Mouse (Mus musculus): ENCODE results near the gene Dpyd. TPM values are rescaled to one million over a fixed set of nuclear protein-coding genes. Genes with fewer than 3 reads are reported as not detected.

Dpyd gene
- polyA plus RNA-seq, 1 experiment from 2014 or later: 37.3 TPM

GRCm38 (mm10) chr3:118850613-118851527 lies 288.9 kb downstream of the Dpyd start:
- Histone ChIP-seq H3K27me3 (replicated peaks; ENCODE audit: control insufficient read depth, insufficient read depth, low read length) (no peaks in the 10 kb centered on the region), H3K9me3 (ENCODE audit: control insufficient read depth, low read length) (no peaks in the 10 kb centered on the region), H3K9ac (ENCODE audit: low read depth, low read length) (no peak overlapping the region), H3K4me3 (ENCODE audit: low read length) (no peak overlapping the region), H3K36me3 (ENCODE audit: control insufficient read depth, insufficient read depth, low read length) (no peaks in the 10 kb centered on the region), H3K27ac (ENCODE audit: low read length) (no peak overlapping the region), H3K4me2 (ENCODE audit: low read depth, low read length) (no peak overlapping the region), H3K4me1 (ENCODE audit: control insufficient read depth, insufficient read depth, low read length) (no peaks in the 10 kb centered on the region)
- no peak for ATAC-seq
- 49% methylated on average over 4 of the region's 4 CpGs for WGBS

- H3K27ac ChIP-seq (ENCODE audit: low read length): no peak overlapping the region
- no peak for ATAC-seq
- H3K4me3 ChIP-seq (ENCODE audit: low read length): no peak overlapping the region
- no peak overlapping the region for H3K9ac ChIP-seq (ENCODE audit: low read depth, low read length)
- WGBS: 84% methylated on average over 5 of the region's 5 CpGs
- no peaks in the 10 kb centered on the region for H3K9me3 ChIP-seq (ENCODE audit: control insufficient read depth, low read length)
- no peaks in the 10 kb centered on the region for H3K27me3 ChIP-seq (replicated peaks; ENCODE audit: control insufficient read depth, insufficient read depth, low read length)
- no peaks in the 10 kb centered on the region for H3K36me3 ChIP-seq (ENCODE audit: control insufficient read depth, insufficient read depth, low read length)
- no peak overlapping the region for H3K4me2 ChIP-seq (ENCODE audit: low read depth, low read length)
- H3K4me1 ChIP-seq (ENCODE audit: control insufficient read depth, insufficient read depth, low read length): no peaks in the 10 kb centered on the region
Measured at GRCm38 (mm10) chr3:118852711-118853110, 290.8 kb downstream of the Dpyd start.

- no peak for ATAC-seq
Measured at GRCm38 (mm10) chr3:118855411-118855810, 293.5 kb downstream of the Dpyd start.

GRCm38 (mm10) chr3:118869113-118870107 lies 307.5 kb downstream of the Dpyd start:
- no peaks in the 10 kb centered on the region for H3K36me3 ChIP-seq (ENCODE audit: control insufficient read depth, insufficient read depth, low read length)
- H3K4me1 ChIP-seq (ENCODE audit: control insufficient read depth, insufficient read depth, low read length): no peaks in the 10 kb centered on the region
- no peaks in the 10 kb centered on the region for H3K27me3 ChIP-seq (replicated peaks; ENCODE audit: control insufficient read depth, insufficient read depth, low read length)
- H3K9ac ChIP-seq (ENCODE audit: low read depth, low read length): no peak overlapping the region
- no peaks in the 10 kb centered on the region for H3K9me3 ChIP-seq (ENCODE audit: control insufficient read depth, low read length)
- H3K27ac ChIP-seq (ENCODE audit: low read length): no peak overlapping the region
- WGBS: 58% methylated on average over 10 of the region's 10 CpGs
- no peak overlapping the region for H3K4me3 ChIP-seq (ENCODE audit: low read length)
- no peak for ATAC-seq
- H3K4me2 ChIP-seq (ENCODE audit: low read depth, low read length): no peak overlapping the region

More at GRCm38 (mm10) chr3:118855411-118855810, 293.5 kb downstream of the Dpyd start:
- H3K27ac ChIP-seq (ENCODE audit: low read length): no peak overlapping the region
- WGBS: 55% methylated on average over 7 of the region's 7 CpGs
- no peak overlapping the region for H3K4me2 ChIP-seq (ENCODE audit: low read depth, low read length)
- no peaks in the 10 kb centered on the region for H3K27me3 ChIP-seq (replicated peaks; ENCODE audit: control insufficient read depth, insufficient read depth, low read length)
- no peak overlapping the region for H3K4me3 ChIP-seq (ENCODE audit: low read length)
- H3K4me1 ChIP-seq (ENCODE audit: control insufficient read depth, insufficient read depth, low read length): no peaks in the 10 kb centered on the region
- H3K9me3 ChIP-seq (ENCODE audit: control insufficient read depth, low read length): no peaks in the 10 kb centered on the region
- no peak overlapping the region for H3K9ac ChIP-seq (ENCODE audit: low read depth, low read length)
- H3K36me3 ChIP-seq (ENCODE audit: control insufficient read depth, insufficient read depth, low read length): no peaks in the 10 kb centered on the region

- 81% methylated on average over 2 of the region's 2 CpGs for WGBS
- Histone ChIP-seq H3K27me3 (replicated peaks; ENCODE audit: control insufficient read depth, insufficient read depth, low read length) (no peaks in the 10 kb centered on the region), H3K9ac (ENCODE audit: low read depth, low read length) (no peak overlapping the region), H3K4me2 (ENCODE audit: low read depth, low read length) (no peak overlapping the region), H3K4me3 (ENCODE audit: low read length) (no peak overlapping the region), H3K27ac (ENCODE audit: low read length) (no peak overlapping the region), H3K9me3 (ENCODE audit: control insufficient read depth, low read length) (no peaks in the 10 kb centered on the region), H3K4me1 (ENCODE audit: control insufficient read depth, insufficient read depth, low read length) (no peaks in the 10 kb centered on the region), H3K36me3 (ENCODE audit: control insufficient read depth, insufficient read depth, low read length) (no peaks in the 10 kb centered on the region)
- ATAC-seq: no peak
Measured at GRCm38 (mm10) chr3:118875871-118876270, 313.9 kb downstream of the Dpyd start.

GRCm38 (mm10) chr3:118899036-118899435 lies 337.1 kb downstream of the Dpyd start:
- no peak overlapping the region for H3K4me3 ChIP-seq (ENCODE audit: low read length)
- no peak overlapping the region for H3K9ac ChIP-seq (ENCODE audit: low read depth, low read length)
- H3K27me3 ChIP-seq (replicated peaks; ENCODE audit: control insufficient read depth, insufficient read depth, low read length): no peaks in the 10 kb centered on the region
- H3K36me3 ChIP-seq (ENCODE audit: control insufficient read depth, insufficient read depth, low read length): no peaks in the 10 kb centered on the region
- WGBS: 88% methylated on average over 11 of the region's 11 CpGs
- no peak for ATAC-seq
- no peak overlapping the region for H3K27ac ChIP-seq (ENCODE audit: low read length)
- H3K4me2 ChIP-seq (ENCODE audit: low read depth, low read length): no peak overlapping the region
- H3K4me1 ChIP-seq (ENCODE audit: control insufficient read depth, insufficient read depth, low read length): no peaks in the 10 kb centered on the region
- H3K9me3 ChIP-seq (ENCODE audit: control insufficient read depth, low read length): no peaks in the 10 kb centered on the region

GRCm38 (mm10) chr3:118991312-118991711 lies 429.4 kb downstream of the Dpyd start:
- ATAC-seq: no peak
- Histone ChIP-seq H3K9ac (ENCODE audit: low read depth, low read length) (no peak overlapping the region), H3K4me1 (ENCODE audit: control insufficient read depth, insufficient read depth, low read length) (no peaks in the 10 kb centered on the region), H3K4me3 (ENCODE audit: low read length) (no peak overlapping the region), H3K9me3 (ENCODE audit: control insufficient read depth, low read length) (no peaks in the 10 kb centered on the region), H3K36me3 (ENCODE audit: control insufficient read depth, insufficient read depth, low read length) (0 out of 2 replicates have a peak, but pooled peaks cover 2% of the 10 kb centered on the region), H3K27me3 (replicated peaks; ENCODE audit: control insufficient read depth, insufficient read depth, low read length) (no peaks in the 10 kb centered on the region), H3K27ac (ENCODE audit: low read length) (no peak overlapping the region), H3K4me2 (ENCODE audit: low read depth, low read length) (no peak overlapping the region)
- WGBS: 87% methylated on average over 2 of the region's 2 CpGs

GRCm38 (mm10) chr3:118991793-118992192 lies 429.9 kb downstream of the Dpyd start:
- WGBS: 81% methylated on average over 4 of the region's 4 CpGs
- Histone ChIP-seq H3K4me3 (ENCODE audit: low read length) (no peak overlapping the region), H3K36me3 (ENCODE audit: control insufficient read depth, insufficient read depth, low read length) (0 out of 2 replicates have a peak, but pooled peaks cover 2% of the 10 kb centered on the region), H3K9ac (ENCODE audit: low read depth, low read length) (no peak overlapping the region), H3K9me3 (ENCODE audit: control insufficient read depth, low read length) (no peaks in the 10 kb centered on the region), H3K4me2 (ENCODE audit: low read depth, low read length) (no peak overlapping the region), H3K27ac (ENCODE audit: low read length) (no peak overlapping the region), H3K27me3 (replicated peaks; ENCODE audit: control insufficient read depth, insufficient read depth, low read length) (no peaks in the 10 kb centered on the region), H3K4me1 (ENCODE audit: control insufficient read depth, insufficient read depth, low read length) (no peaks in the 10 kb centered on the region)
- no peak for ATAC-seq

- WGBS: 70% methylated on average over 7 of the region's 7 CpGs
- H3K9ac ChIP-seq (ENCODE audit: low read depth, low read length): no peak overlapping the region
- H3K4me1 ChIP-seq (ENCODE audit: control insufficient read depth, insufficient read depth, low read length): no peaks in the 10 kb centered on the region
- no peaks in the 10 kb centered on the region for H3K27me3 ChIP-seq (replicated peaks; ENCODE audit: control insufficient read depth, insufficient read depth, low read length)
- no peak overlapping the region for H3K4me3 ChIP-seq (ENCODE audit: low read length)
- no peaks in the 10 kb centered on the region for H3K36me3 ChIP-seq (ENCODE audit: control insufficient read depth, insufficient read depth, low read length)
- ATAC-seq: no peak
- no peak overlapping the region for H3K4me2 ChIP-seq (ENCODE audit: low read depth, low read length)
- no peak overlapping the region for H3K27ac ChIP-seq (ENCODE audit: low read length)
- no peaks in the 10 kb centered on the region for H3K9me3 ChIP-seq (ENCODE audit: control insufficient read depth, low read length)
Measured at GRCm38 (mm10) chr3:119021255-119021654, 459.3 kb downstream of the Dpyd start.
